Mouse (Mus musculus) forebrain, embryonic 11.5 days (tissue): Measurements from ENCODE around the gene Cntnap2. TPM values are rescaled to one million over a fixed set of nuclear protein-coding genes. Genes with fewer than 3 reads are reported as not detected.

Experiments used
- ATAC-seq: fragments of 200-750 bp; cut with Nextera tagmentation; replicated peaks from 2 replicates; pipeline ENCODE4 v1.8.0; 2017; ENCODE audit warnings: moderate TSS enrichment; ENCODE audit not compliant: low FRiP score
- DNase-seq: peaks from one replicate; pipeline ENCODE4 v3.0.0-alpha.2; 2017; ENCODE audit warnings: low spot score
- H3K27ac ChIP-seq: fragments of 300-500 bp; sonication (generic); 2 replicates; pipeline ENCODE4 v1.5.1; 2014; ENCODE audit warnings: low read depth, low read length
- H3K27me3 ChIP-seq: fragments of 300-500 bp; sonication (generic); 2 replicates; pipeline ENCODE4 v1.6.1; 2014; ENCODE audit warnings: mild to moderate bottlenecking, low read length, mixed read lengths; ENCODE audit not compliant: control insufficient read depth, insufficient read depth
- H3K36me3 ChIP-seq: fragments of 300-500 bp; sonication (generic); 2 replicates; pipeline ENCODE4 v1.6.1; 2014; ENCODE audit warnings: mild to moderate bottlenecking, low read length, moderate library complexity, mixed read lengths; ENCODE audit not compliant: control insufficient read depth, insufficient read depth
- H3K4me1 ChIP-seq: fragments of 300-500 bp; sonication (generic); replicated peaks from 2 replicates; pipeline ENCODE4 v1.6.1; 2014; ENCODE audit warnings: low read length, mixed read lengths; ENCODE audit not compliant: control insufficient read depth, insufficient read depth
- H3K4me2 ChIP-seq: fragments of 300-500 bp; sonication (generic); 2 replicates; pipeline ENCODE4 v1.6.1; 2014; ENCODE audit warnings: low read depth, mild to moderate bottlenecking, low read length, moderate library complexity, mixed read lengths; ENCODE audit not compliant: severe bottlenecking
- H3K4me3 ChIP-seq: fragments of 300-500 bp; sonication (generic); 2 replicates; pipeline ENCODE4 v1.5.1; 2014; ENCODE audit warnings: low read depth, low read length
- H3K9ac ChIP-seq: fragments of 300-500 bp; sonication (generic); 2 replicates; pipeline ENCODE4 v1.6.1; 2014; ENCODE audit warnings: low read length
- H3K9me3 ChIP-seq: fragments of 300-500 bp; sonication (generic); 2 replicates; pipeline ENCODE4 v1.6.1; 2016; ENCODE audit warnings: low read length, mixed read lengths; ENCODE audit not compliant: control insufficient read depth
- WGBS: fragments of 180-500 bp; shearing (Covaris S2); extraction: QIAGEN DNeasy Blood & Tissue Kit; methylation state at CpG from one replicate; pipeline ENCODE4 v1.1.7; 2014; 5-methylcytosine and 5-hydroxymethylcytosine counted together
- polyA plus RNA-seq: library from polyadenylated mRNA; unstranded; fragments of >200 nt; fragmentation: Nextera tagmentation; extraction: Ambion mirVana; gene quantifications from 2 replicates; pipeline ENCODE4 v1.2.1, GENCODE M21; 2014

The Cntnap2 gene
- polyA plus RNA-seq, 1 experiment from 2014 or later = 69.6 TPM

- DNase-seq (no peak), ATAC-seq (peak; percentile 68)
- WGBS = 69% methylated on average over 1 of the region's 1 CpGs
Observed at GRCm38 (mm10) chr6:46143189-46143841, 1084.2 kb downstream of the Cntnap2 start.

GRCm38 (mm10) chr6:46166837-46167236, 1107.7 kb downstream of the Cntnap2 start:
- H3K4me2 ChIP-seq = no peak overlapping the region
- 68% methylated on average over 1 of the region's 1 CpGs for WGBS
- no peaks in the 10 kb centered on the region for H3K9me3 ChIP-seq
- no peak for DNase-seq
- H3K27me3 ChIP-seq = no peaks in the 10 kb centered on the region
- no peak for ATAC-seq
- H3K4me3 ChIP-seq = no peak overlapping the region
- no peaks in the 10 kb centered on the region for H3K36me3 ChIP-seq
- no peaks in the 10 kb centered on the region for H3K4me1 ChIP-seq
- no peak overlapping the region for H3K9ac ChIP-seq
- no peak overlapping the region for H3K27ac ChIP-seq

More at GRCm38 (mm10) chr6:46143189-46143841, 1084.2 kb downstream of the Cntnap2 start:
- Histone ChIP-seq H3K9me3 (no peaks in the 10 kb centered on the region), H3K27ac (no peak overlapping the region; the same call in 1 of the 2 replicates), H3K9ac (no peak overlapping the region), H3K27me3 (no peaks in the 10 kb centered on the region), H3K4me1 (no peaks in the 10 kb centered on the region), H3K36me3 (no peaks in the 10 kb centered on the region), H3K4me3 (no peak overlapping the region), H3K4me2 (no peak overlapping the region)

GRCm38 (mm10) chr6:46197298-46197697, 1138.1 kb downstream of the Cntnap2 start:
- ATAC-seq (no peak), DNase-seq (no peak)
- Histone ChIP-seq H3K36me3 (no peaks in the 10 kb centered on the region), H3K27me3 (no peaks in the 10 kb centered on the region), H3K9ac (no peak overlapping the region), H3K4me1 (no peaks in the 10 kb centered on the region), H3K4me2 (no peak overlapping the region), H3K27ac (no peak overlapping the region), H3K4me3 (no peak overlapping the region), H3K9me3 (no peaks in the 10 kb centered on the region)
- 91% methylated on average over 2 of the region's 2 CpGs for WGBS

- WGBS = 91% methylated on average over 4 of the region's 4 CpGs
Observed at GRCm38 (mm10) chr6:46201828-46202227, 1142.7 kb downstream of the Cntnap2 start.

GRCm38 (mm10) chr6:46205531-46205930, 1146.4 kb downstream of the Cntnap2 start:
- Histone ChIP-seq H3K27me3 (no peaks in the 10 kb centered on the region), H3K9me3 (no peaks in the 10 kb centered on the region), H3K9ac (no peak overlapping the region), H3K4me2 (no peak overlapping the region), H3K36me3 (no peaks in the 10 kb centered on the region), H3K4me3 (no peak overlapping the region), H3K4me1 (no peaks in the 10 kb centered on the region), H3K27ac (no peak overlapping the region)
- DNase-seq (no peak), ATAC-seq (no peak)
- 74% methylated on average over 2 of the region's 2 CpGs for WGBS

More at GRCm38 (mm10) chr6:46201828-46202227, 1142.7 kb downstream of the Cntnap2 start:
- H3K27ac ChIP-seq = no peak overlapping the region
- no peak overlapping the region for H3K9ac ChIP-seq
- H3K27me3 ChIP-seq = no peaks in the 10 kb centered on the region
- no peaks in the 10 kb centered on the region for H3K36me3 ChIP-seq
- H3K4me1 ChIP-seq = no peaks in the 10 kb centered on the region
- ATAC-seq (no peak), DNase-seq (no peak)
- no peaks in the 10 kb centered on the region for H3K9me3 ChIP-seq
- no peak overlapping the region for H3K4me2 ChIP-seq
- no peak overlapping the region for H3K4me3 ChIP-seq

GRCm38 (mm10) chr6:46232889-46233288, 1173.7 kb downstream of the Cntnap2 start:
- no peak for ATAC-seq
- Histone ChIP-seq H3K9ac (no peak overlapping the region), H3K27ac (no peak overlapping the region), H3K4me2 (no peak overlapping the region), H3K9me3 (no peaks in the 10 kb centered on the region), H3K27me3 (no peaks in the 10 kb centered on the region), H3K4me3 (no peak overlapping the region), H3K36me3 (no peaks in the 10 kb centered on the region), H3K4me1 (no peaks in the 10 kb centered on the region)
- WGBS = 100% methylated on average over 1 of the region's 1 CpGs
- no peak for DNase-seq

GRCm38 (mm10) chr6:46240349-46240748, 1181.2 kb downstream of the Cntnap2 start:
- no peak overlapping the region for H3K4me2 ChIP-seq
- no peak overlapping the region for H3K4me3 ChIP-seq
- no peak for ATAC-seq
- DNase-seq = no peak
- 76% methylated on average over 2 of the region's 2 CpGs for WGBS
- no peaks in the 10 kb centered on the region for H3K9me3 ChIP-seq
- no peaks in the 10 kb centered on the region for H3K4me1 ChIP-seq
- H3K9ac ChIP-seq = no peak overlapping the region
- H3K27me3 ChIP-seq = no peaks in the 10 kb centered on the region
- H3K27ac ChIP-seq = no peak overlapping the region
- H3K36me3 ChIP-seq = no peaks in the 10 kb centered on the region

GRCm38 (mm10) chr6:46263171-46263570, 1204.0 kb downstream of the Cntnap2 start:
- H3K9me3 ChIP-seq = no peaks in the 10 kb centered on the region
- DNase-seq (no peak), ATAC-seq (no peak)
- H3K36me3 ChIP-seq = no peaks in the 10 kb centered on the region
- no peaks in the 10 kb centered on the region for H3K4me1 ChIP-seq
- H3K4me3 ChIP-seq = no peak overlapping the region
- no peaks in the 10 kb centered on the region for H3K27me3 ChIP-seq
- H3K4me2 ChIP-seq = no peak overlapping the region
- 21% methylated on average over 1 of the region's 1 CpGs for WGBS
- no peak overlapping the region for H3K9ac ChIP-seq
- no peak overlapping the region for H3K27ac ChIP-seq

- 86% methylated on average over 5 of the region's 5 CpGs for WGBS
- no peaks in the 10 kb centered on the region for H3K36me3 ChIP-seq
Observed at GRCm38 (mm10) chr6:46346946-46347345, 1287.8 kb downstream of the Cntnap2 start.

More at GRCm38 (mm10) chr6:46346946-46347345, 1287.8 kb downstream of the Cntnap2 start:
- DNase-seq (no peak), ATAC-seq (no peak)
- Histone ChIP-seq H3K9ac (no peak overlapping the region), H3K4me1 (no peaks in the 10 kb centered on the region), H3K9me3 (no peaks in the 10 kb centered on the region), H3K4me2 (no peak overlapping the region), H3K27ac (no peak overlapping the region), H3K4me3 (no peak overlapping the region), H3K27me3 (no peaks in the 10 kb centered on the region)
